Mouse (Mus musculus) limb, embryonic 12.5 days (tissue): ENCODE results near the gene Rnf222. TPM values are rescaled to one million over a fixed set of nuclear protein-coding genes. Genes with fewer than 3 reads are reported as not detected.

ENCODE experiments used
- ATAC-seq: fragments of 200-750 bp; cut with Nextera tagmentation; 2 replicates; pipeline ENCODE4 v1.8.0; 2017; ENCODE audit warnings: low read depth, moderate TSS enrichment; ENCODE audit not compliant: insufficient number of reproducible peaks, insufficient read depth, low FRiP score, low TSS enrichment
- H3K27ac ChIP-seq: fragments of 300-500 bp; sonication (generic); 2 replicates; pipeline ENCODE4 v1.5.1; 2016; ENCODE audit warnings: mild to moderate bottlenecking, moderate library complexity
- H3K27me3 ChIP-seq: fragments of 300-500 bp; sonication (generic); 2 replicates; pipeline ENCODE4 v1.6.1; 2016; ENCODE audit warnings: mild to moderate bottlenecking, moderate library complexity
- H3K36me3 ChIP-seq: fragments of 300-500 bp; sonication (generic); 2 replicates; pipeline ENCODE4 v1.6.1; 2016; ENCODE audit warnings: mild to moderate bottlenecking, moderate library complexity
- H3K4me1 ChIP-seq: fragments of 300-500 bp; sonication (generic); replicated peaks from 2 replicates; pipeline ENCODE4 v1.6.1; 2016
- H3K4me2 ChIP-seq: fragments of 300-500 bp; sonication (generic); 2 replicates; pipeline ENCODE4 v1.6.1; 2016; ENCODE audit warnings: mild to moderate bottlenecking, moderate library complexity
- H3K4me3 ChIP-seq: fragments of 300-500 bp; sonication (generic); replicated peaks from 2 replicates; pipeline ENCODE4 v1.5.1; 2016; ENCODE audit warnings: mild to moderate bottlenecking
- H3K9ac ChIP-seq: fragments of 300-500 bp; sonication (generic); replicated peaks from 2 replicates; pipeline ENCODE4 v1.6.1; 2016; ENCODE audit warnings: mild to moderate bottlenecking, moderate library complexity
- H3K9me3 ChIP-seq: fragments of 300-500 bp; sonication (generic); 2 replicates; pipeline ENCODE4 v1.6.1; 2016; ENCODE audit warnings: mild to moderate bottlenecking, moderate library complexity
- WGBS: fragments of 180-500 bp; shearing (Covaris S2); methylation state at CpG from one replicate; pipeline ENCODE4 v1.1.7; 2016; 5-methylcytosine and 5-hydroxymethylcytosine counted together
- polyA plus RNA-seq: library from polyadenylated mRNA; unstranded; fragments of >200 nt; fragmentation: Nextera tagmentation; extraction: Ambion mirVana; gene quantifications from 2 replicates; pipeline ENCODE4 v1.2.1, GENCODE M21; 2016

The Rnf222 gene
- polyA plus RNA-seq, 1 experiment from 2014 or later = 0.05 TPM

GRCm38 (mm10) chr11:68901351-68902046 lies 13.1 kb downstream of the Rnf222 start, which contains the start of gene Rpl26:
Gene Rpl26, plus strand, starts transcription at chr11:68901583.
- H3K9me3 ChIP-seq = no peaks in the 10 kb centered on the region
- H3K27me3 ChIP-seq = peaks cover 4% of the 10 kb centered on the region; the same call in 1 of the 2 replicates
- H3K4me2 ChIP-seq = peak within 1 kb of the TSS; percentile 85
- peaks cover 39% of the 10 kb centered on the region for H3K36me3 ChIP-seq
- H3K4me3 ChIP-seq = peak within 1 kb of the TSS; percentile 87
- peaks cover 7% of the 10 kb centered on the region; the same call in 1 of the 2 replicates for H3K4me1 ChIP-seq
- under 1% methylated on average over 52 of the region's 52 CpGs for WGBS
- peak; percentile 72 for ATAC-seq
- peak within 1 kb of the TSS; percentile 95 for H3K9ac ChIP-seq
- H3K27ac ChIP-seq = peak within 1 kb of the TSS; percentile 96

GRCm38 (mm10) chr11:68902047-68902364 lies 13.7 kb downstream of the Rnf222 start:
- peak overlapping the region; percentile 85 for H3K4me2 ChIP-seq
- peaks cover 7% of the 10 kb centered on the region; the same call in 1 of the 2 replicates for H3K4me1 ChIP-seq
- peak overlapping the region; percentile 95 for H3K9ac ChIP-seq
- peaks cover 4% of the 10 kb centered on the region; the same call in 1 of the 2 replicates for H3K27me3 ChIP-seq
- peak overlapping the region; percentile 87 for H3K4me3 ChIP-seq
- ATAC-seq = no peak
- peak overlapping the region; percentile 96 for H3K27ac ChIP-seq
- no peaks in the 10 kb centered on the region for H3K9me3 ChIP-seq
- WGBS = 2% methylated on average over 10 of the region's 10 CpGs
- peaks cover 44% of the 10 kb centered on the region for H3K36me3 ChIP-seq

- Histone ChIP-seq H3K27ac (no peak overlapping the region), H3K9ac (peak overlapping the region; percentile 95), H3K9me3 (no peaks in the 10 kb centered on the region), H3K4me1 (peaks cover 7% of the 10 kb centered on the region; the same call in 1 of the 2 replicates), H3K4me3 (peak overlapping the region; percentile 87), H3K4me2 (peak overlapping the region; percentile 85), H3K27me3 (peaks cover 4% of the 10 kb centered on the region; the same call in 1 of the 2 replicates), H3K36me3 (peaks cover 48% of the 10 kb centered on the region)
- 3% methylated on average over 11 of the region's 11 CpGs for WGBS
- ATAC-seq = no peak
These were observed 14.0 kb downstream of the Rnf222 start for GRCm38 (mm10) chr11:68902367-68902766.

GRCm38 (mm10) chr11:68902823-68903222 lies 14.5 kb downstream of the Rnf222 start:
- peaks cover 7% of the 10 kb centered on the region; the same call in 1 of the 2 replicates for H3K4me1 ChIP-seq
- H3K36me3 ChIP-seq = peaks cover 51% of the 10 kb centered on the region
- H3K4me2 ChIP-seq = peak overlapping the region; percentile 85
- no peaks in the 10 kb centered on the region for H3K9me3 ChIP-seq
- 88% methylated on average over 5 of the region's 5 CpGs for WGBS
- H3K9ac ChIP-seq = peak overlapping the region; percentile 95
- no peak overlapping the region for H3K27ac ChIP-seq
- peaks cover 4% of the 10 kb centered on the region; the same call in 1 of the 2 replicates for H3K27me3 ChIP-seq
- ATAC-seq = no peak
- H3K4me3 ChIP-seq = peak overlapping the region; percentile 87

GRCm38 (mm10) chr11:68903775-68904174 lies 15.4 kb downstream of the Rnf222 start:
- Histone ChIP-seq H3K9ac (no peak overlapping the region), H3K4me3 (no peak overlapping the region), H3K9me3 (no peaks in the 10 kb centered on the region), H3K27me3 (peaks cover 4% of the 10 kb centered on the region; the same call in 1 of the 2 replicates), H3K4me1 (peaks cover 7% of the 10 kb centered on the region; the same call in 1 of the 2 replicates), H3K27ac (no peak overlapping the region), H3K36me3 (peaks cover 51% of the 10 kb centered on the region), H3K4me2 (no peak overlapping the region)
- 92% methylated on average over 2 of the region's 2 CpGs for WGBS
- no peak for ATAC-seq

GRCm38 (mm10) chr11:68904375-68905137 lies 16.2 kb downstream of the Rnf222 start:
- H3K9ac ChIP-seq = no peak overlapping the region
- H3K27ac ChIP-seq = peak overlapping the region; percentile 62; the same call in 1 of the 2 replicates
- H3K4me2 ChIP-seq = no peak overlapping the region
- no peak overlapping the region for H3K4me3 ChIP-seq
- peaks cover 7% of the 10 kb centered on the region; the same call in 1 of the 2 replicates for H3K4me1 ChIP-seq
- ATAC-seq = no peak
- peaks cover 51% of the 10 kb centered on the region for H3K36me3 ChIP-seq
- H3K27me3 ChIP-seq = 0 out of 2 replicates have a peak, but pooled peaks cover 4% of the 10 kb centered on the region
- 84% methylated on average over 8 of the region's 8 CpGs for WGBS
- H3K9me3 ChIP-seq = no peaks in the 10 kb centered on the region

- H3K9me3 ChIP-seq = no peaks in the 10 kb centered on the region
- H3K27me3 ChIP-seq = no peaks in the 10 kb centered on the region
- H3K27ac ChIP-seq = peak overlapping the region; percentile 62; the same call in 1 of the 2 replicates
- no peak overlapping the region for H3K4me3 ChIP-seq
- ATAC-seq = no peak
- H3K4me1 ChIP-seq = peaks cover 7% of the 10 kb centered on the region; the same call in 1 of the 2 replicates
- H3K9ac ChIP-seq = no peak overlapping the region
- H3K36me3 ChIP-seq = peaks cover 51% of the 10 kb centered on the region
- 81% methylated on average over 3 of the region's 3 CpGs for WGBS
- no peak overlapping the region for H3K4me2 ChIP-seq
These were observed 16.8 kb downstream of the Rnf222 start for GRCm38 (mm10) chr11:68905138-68905531.

- H3K4me2 ChIP-seq = no peak overlapping the region
- H3K27ac ChIP-seq = peak overlapping the region; percentile 25; the same call in 1 of the 2 replicates
- no peak overlapping the region for H3K4me3 ChIP-seq
- H3K9ac ChIP-seq = no peak overlapping the region
- peaks cover 51% of the 10 kb centered on the region for H3K36me3 ChIP-seq
- ATAC-seq = no peak
- 91% methylated on average over 9 of the region's 9 CpGs for WGBS
- H3K4me1 ChIP-seq = peaks cover 7% of the 10 kb centered on the region; the same call in 1 of the 2 replicates
- no peaks in the 10 kb centered on the region for H3K9me3 ChIP-seq
- H3K27me3 ChIP-seq = no peaks in the 10 kb centered on the region
These were observed 17.5 kb downstream of the Rnf222 start for GRCm38 (mm10) chr11:68905665-68906460.

- Histone ChIP-seq H3K36me3 (peaks cover 51% of the 10 kb centered on the region), H3K27ac (peak overlapping the region; percentile 25; the same call in 1 of the 2 replicates), H3K4me1 (peaks cover 11% of the 10 kb centered on the region), H3K4me2 (no peak overlapping the region), H3K9me3 (no peaks in the 10 kb centered on the region), H3K4me3 (no peak overlapping the region), H3K9ac (no peak overlapping the region), H3K27me3 (no peaks in the 10 kb centered on the region)
- ATAC-seq = no peak
- WGBS = 85% methylated on average over 4 of the region's 4 CpGs
These were observed 18.1 kb downstream of the Rnf222 start for GRCm38 (mm10) chr11:68906461-68906790.

- Histone ChIP-seq H3K4me1 (peaks cover 19% of the 10 kb centered on the region), H3K9ac (no peak overlapping the region), H3K4me2 (no peak overlapping the region), H3K27me3 (no peaks in the 10 kb centered on the region), H3K27ac (no peak overlapping the region), H3K4me3 (no peak overlapping the region), H3K36me3 (peaks cover 51% of the 10 kb centered on the region), H3K9me3 (no peaks in the 10 kb centered on the region)
- 82% methylated on average over 3 of the region's 3 CpGs for WGBS
- no peak for ATAC-seq
These were observed 18.9 kb downstream of the Rnf222 start for GRCm38 (mm10) chr11:68907251-68907650.
